9 mouse cellular contexts compared by ENCODE assay signal in genomic region chr11:59760796-59761195, GRCm38 (mm10).
"Had no signal": no experiment of that assay in that cellular context is flagged by ENCODE, and none has a peak within 500 bp of the region (broad histone marks: within the 10 kb centered on the region; RNA-seq: fewer than 3 reads in every experiment).

No protein-coding gene starts in this region.

- DNase-seq: kidney, postnatal 14 days; layer of hippocampus, postnatal 36 days; left cerebral cortex, postnatal 4 days; lung, adult 18-20 months; right cerebral cortex, postnatal 14 days; thymus, postnatal 36 days had no signal

- H3K4me3 ChIP-seq: limb, embryonic 13.5 days; midbrain, embryonic 12.5 days had no signal

- H3K27ac ChIP-seq: limb, embryonic 13.5 days; liver, embryonic 14.5 days; midbrain, embryonic 12.5 days had no signal
